Mouse (Mus musculus) embryo, embryonic 10 days (tissue): ENCODE measurements around the gene Htra2.

Experiments used
- DNase-seq: peaks from one replicate; pipeline ENCODE4 v3.0.0-alpha.2; 2015; ENCODE audit warnings: low spot score

Gene Htra2

GRCm38 (mm10) chr6:83004872-83005271, 50.2 kb downstream of the Htra2 start:
- no peak for DNase-seq

- no peak for DNase-seq
Measured at GRCm38 (mm10) chr6:83004309-83004708, 50.8 kb downstream of the Htra2 start.

DNA sequence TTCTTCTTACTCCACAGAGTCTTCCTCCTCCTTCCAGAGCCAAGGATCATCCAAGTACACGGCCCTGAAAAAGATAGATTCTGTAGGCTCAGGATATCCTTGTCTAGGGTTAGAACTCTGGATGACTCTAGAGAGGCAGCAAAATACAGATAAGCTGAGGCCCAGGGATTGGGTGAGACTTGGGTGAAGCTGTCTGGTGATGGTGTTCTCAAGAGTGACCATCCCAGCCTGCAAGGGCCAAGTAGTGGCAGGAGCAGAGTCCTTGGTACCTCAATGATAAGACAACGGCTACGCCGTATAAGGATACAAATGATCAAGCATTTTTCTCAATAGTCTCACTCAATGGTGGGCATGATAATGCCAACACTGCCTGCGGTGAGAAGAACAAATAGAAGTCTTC, 51.2 kb downstream of the Htra2 start:
- DNase-seq: no peak

DNA sequence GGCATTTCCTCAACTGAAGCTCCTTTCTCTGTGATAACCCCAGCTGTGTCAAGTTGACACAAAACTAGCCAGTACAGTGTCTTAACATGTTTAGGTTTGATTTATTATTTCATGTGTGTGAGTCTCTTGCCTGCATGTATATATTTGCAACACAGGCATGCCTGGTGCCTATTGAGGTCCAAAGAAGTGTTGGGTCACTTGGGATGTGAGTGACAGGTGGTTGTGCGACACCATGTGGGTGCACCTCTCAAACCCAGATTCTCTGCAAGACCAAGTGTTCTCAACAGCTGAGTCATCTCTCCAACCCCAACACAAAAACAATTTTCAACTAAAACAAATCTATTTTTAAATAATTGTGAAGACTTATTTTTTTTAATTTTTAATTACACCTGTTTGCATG, 52.0 kb downstream of the Htra2 start:
- DNase-seq: no peak
